Mouse (Mus musculus) heart, postnatal 0 days (tissue): ENCODE data around the gene Ndufa3.

Source experiments
- CTCF ChIP-seq: IDR thresholded peaks from 2 replicates; pipeline ENCODE4 v1.5.1; 2016; ENCODE audit warnings: antibody characterized with exemption, control low read depth, low read depth
- EP300 ChIP-seq: IDR thresholded peaks from 2 replicates; pipeline ENCODE4 v1.6.1; 2016; ENCODE audit warnings: antibody characterized with exemption, low read depth

- no peak for TF ChIP-seq CTCF
- no peak for TF ChIP-seq EP300
Observed at GRCm38 (mm10) chr7:3616057-3616388, 1.1 kb upstream of the Ndufa3 start, which contains the start of gene Oscar.
